Mouse (Mus musculus) spleen, embryonic (tissue): Measurements from ENCODE around the gene Fam20b.

Experiments
- CTCF ChIA-PET: fragments of 350-600 bp; sonication (Branson Sonifier 250); formaldehyde crosslinking; loops from one replicate; lab custom pipeline; 2022; lab: Charles Lee

Fam20b gene

DNA sequence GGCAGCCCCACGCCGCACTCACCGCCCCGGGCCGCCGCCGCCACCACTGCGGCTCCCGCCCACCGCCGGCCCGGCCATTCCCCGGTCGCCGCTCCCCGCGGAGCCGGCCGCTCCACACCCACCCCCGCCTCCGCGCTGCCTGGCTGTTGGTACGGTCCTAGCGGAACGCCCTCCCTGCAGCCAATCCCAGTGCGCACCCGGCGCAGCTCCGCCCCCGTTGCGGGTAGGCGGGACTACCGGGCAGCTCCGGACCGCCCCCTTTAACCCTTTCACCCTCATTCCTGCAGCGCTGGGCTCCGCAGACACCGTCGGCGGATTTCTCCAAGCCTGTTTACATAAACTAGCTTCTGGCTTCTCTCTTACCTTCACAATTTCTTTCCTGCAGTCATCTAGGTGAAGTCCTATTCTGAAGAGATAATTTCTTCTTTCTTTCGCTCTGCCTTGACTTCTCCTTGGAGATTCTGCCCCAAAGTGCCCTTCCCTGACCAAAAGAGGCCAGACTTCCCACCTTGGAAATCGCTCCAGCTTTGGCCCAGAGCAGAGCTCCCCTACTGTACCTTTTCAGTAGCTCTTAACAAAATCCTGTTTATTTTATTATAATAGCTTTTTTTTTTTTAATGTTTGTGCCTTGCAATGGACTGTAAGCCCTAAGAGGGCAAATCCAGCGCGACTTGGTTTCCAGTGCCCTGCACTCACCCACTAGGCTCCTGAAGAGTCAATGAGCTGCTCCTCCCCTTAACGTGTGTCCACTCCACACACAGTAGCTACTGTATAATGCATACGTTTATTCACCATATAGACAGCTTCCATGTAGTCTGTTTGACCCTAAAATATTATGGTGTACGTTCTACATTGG lies at the start of gene Fam20b:
Fam20b (minus strand) TSS at position 137 of the 856 bp plus-strand sequence.
- CTCF ChIA-PET = interaction anchor here (0.6 to 0.8 kb wide), 3 partner anchors 93 to 1302 kb away, joined by 3 to 11 read pairs (median 5); no protein-coding TSS in a partner anchor

DNA sequence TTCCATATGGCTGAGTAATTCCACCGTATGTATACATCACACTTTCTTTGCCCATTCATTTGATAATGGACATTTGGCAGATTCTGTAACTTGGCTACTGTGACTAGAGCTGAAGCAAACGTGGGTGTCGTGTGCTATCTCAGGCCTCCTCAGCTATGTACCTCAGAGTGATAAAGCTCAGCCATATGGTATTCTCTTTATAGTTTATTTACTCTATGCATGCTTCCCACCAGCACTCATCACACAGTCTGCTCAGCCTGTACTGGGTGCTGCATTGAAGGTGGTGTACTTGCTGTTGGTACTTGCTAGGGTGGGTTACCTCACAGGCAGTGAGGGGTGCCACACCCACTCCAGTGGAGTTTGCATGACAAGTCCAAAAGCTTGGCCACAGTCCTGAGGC lies 46.4 kb upstream of the Fam20b start:
- CTCF ChIA-PET = no interaction called here

DNA sequence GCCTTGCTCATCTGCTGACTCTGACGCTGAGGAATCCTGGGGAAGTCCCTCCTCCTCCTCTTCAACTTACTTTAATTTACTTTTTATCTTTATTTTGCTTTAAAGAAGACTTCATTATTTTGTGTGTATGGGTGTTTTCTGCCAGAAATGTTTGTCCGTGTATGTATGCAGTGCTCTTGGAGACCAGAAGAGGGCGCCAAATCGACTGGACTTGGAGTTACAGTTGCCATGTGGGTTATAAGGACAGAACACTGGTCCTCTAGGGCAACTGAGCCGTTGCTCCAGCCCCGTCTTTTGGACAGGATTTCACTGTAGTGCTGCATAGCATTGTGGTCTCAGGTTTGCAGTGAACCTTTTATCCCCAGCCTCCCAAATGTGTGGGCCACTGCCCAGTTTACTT lies 45.7 kb upstream of the Fam20b start:
- CTCF ChIA-PET = no interaction called here

DNA sequence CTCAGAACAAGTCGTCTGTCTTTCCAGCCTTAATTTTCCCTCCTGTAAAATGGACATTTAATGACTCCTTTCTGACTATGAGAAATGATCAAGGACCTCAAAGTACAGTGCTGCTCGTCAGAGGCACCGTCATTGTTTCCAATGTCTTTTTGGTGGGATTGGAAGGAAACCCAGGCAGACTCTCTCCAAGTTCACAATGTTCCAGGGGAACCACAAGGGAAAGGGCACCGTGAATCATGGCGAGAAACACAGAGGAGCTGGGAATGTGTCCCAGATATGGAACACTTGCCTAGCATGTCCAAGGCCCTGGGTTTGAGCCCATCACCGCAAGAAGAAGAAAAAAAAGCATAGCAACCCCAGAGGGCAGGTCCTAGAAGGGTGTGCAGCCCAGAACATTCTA lies 44.4 kb upstream of the Fam20b start:
- CTCF ChIA-PET = no interaction called here

DNA sequence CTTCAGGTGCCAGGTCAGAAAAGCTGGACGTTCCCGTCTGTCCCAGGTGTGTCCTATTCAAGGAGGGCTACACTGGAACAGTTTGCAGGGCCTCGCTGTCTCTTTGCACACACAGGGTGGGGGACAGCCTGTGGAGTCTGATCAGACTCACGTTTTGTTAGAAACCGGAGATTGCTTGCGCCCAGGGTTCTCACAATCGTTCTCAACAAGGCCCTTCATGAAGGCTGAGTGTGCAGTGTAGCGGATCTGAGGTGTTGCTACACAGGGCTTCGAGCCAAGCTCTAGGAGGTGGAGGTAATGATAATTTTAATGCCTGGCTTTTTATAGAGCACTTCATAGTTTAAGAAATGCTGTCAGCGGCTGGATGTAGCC lies 42.5 kb upstream of the Fam20b start:
- CTCF ChIA-PET = no interaction called here

DNA sequence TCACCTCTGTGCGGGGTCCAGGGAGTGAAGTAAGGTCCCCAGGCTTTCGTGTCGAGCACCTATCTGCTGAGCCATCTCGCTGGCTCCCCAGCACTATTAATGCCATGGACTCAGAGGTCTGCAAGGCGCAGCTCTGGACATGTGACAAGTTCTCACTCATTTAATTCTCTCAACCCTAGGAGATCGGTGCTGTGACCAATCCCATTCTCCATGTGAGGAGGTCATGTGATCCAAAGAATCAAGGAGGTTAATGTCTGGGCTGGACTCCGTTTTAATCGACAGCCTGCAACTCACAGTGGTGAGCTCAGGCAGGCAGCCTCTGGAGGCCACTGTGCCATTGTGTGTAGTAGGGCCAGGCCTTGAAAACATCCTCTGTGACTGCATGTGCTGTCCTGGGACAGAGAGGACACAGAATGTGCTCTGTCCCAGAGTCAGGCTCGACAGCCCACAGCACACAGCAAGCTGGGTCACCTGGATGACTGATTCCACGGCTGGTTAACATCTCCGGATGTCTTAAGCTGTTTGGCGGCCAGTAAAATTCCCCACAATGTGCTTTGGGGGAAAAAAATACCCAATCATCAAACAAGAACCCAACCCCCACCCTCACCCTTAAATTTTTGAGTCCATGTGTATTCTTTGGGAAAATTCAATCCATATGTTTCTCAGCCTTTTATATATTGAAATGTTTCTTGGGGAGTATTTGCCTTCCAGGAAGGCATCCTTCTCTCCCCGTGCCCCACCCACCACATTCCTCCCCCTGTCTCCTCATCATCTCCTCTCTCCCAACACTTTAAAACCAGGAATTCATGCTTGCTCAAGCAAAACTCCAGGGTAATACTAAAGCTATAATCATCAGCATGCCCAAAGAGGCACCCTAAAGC lies 41.9 kb upstream of the Fam20b start:
- CTCF ChIA-PET = no interaction called here

DNA sequence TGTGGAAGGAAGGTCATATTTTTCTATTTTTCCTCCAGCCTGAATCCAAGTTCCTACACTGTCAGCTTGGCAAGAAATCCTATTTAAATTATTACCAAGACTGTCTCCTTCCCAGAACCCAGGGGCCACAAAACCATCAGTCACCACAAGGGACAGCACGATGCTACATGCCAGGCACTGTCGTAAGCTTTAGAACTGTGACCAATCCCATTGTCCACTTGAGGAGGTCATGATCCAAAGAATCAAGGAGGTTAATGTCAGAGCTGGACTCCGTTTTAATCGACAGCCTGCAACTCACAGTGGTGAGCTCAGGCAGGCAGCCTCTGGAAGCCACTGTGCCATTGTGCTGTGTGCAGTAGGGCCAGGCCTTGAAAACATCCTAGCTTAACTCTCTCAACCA lies 39.4 kb upstream of the Fam20b start:
- CTCF ChIA-PET = no interaction called here

DNA sequence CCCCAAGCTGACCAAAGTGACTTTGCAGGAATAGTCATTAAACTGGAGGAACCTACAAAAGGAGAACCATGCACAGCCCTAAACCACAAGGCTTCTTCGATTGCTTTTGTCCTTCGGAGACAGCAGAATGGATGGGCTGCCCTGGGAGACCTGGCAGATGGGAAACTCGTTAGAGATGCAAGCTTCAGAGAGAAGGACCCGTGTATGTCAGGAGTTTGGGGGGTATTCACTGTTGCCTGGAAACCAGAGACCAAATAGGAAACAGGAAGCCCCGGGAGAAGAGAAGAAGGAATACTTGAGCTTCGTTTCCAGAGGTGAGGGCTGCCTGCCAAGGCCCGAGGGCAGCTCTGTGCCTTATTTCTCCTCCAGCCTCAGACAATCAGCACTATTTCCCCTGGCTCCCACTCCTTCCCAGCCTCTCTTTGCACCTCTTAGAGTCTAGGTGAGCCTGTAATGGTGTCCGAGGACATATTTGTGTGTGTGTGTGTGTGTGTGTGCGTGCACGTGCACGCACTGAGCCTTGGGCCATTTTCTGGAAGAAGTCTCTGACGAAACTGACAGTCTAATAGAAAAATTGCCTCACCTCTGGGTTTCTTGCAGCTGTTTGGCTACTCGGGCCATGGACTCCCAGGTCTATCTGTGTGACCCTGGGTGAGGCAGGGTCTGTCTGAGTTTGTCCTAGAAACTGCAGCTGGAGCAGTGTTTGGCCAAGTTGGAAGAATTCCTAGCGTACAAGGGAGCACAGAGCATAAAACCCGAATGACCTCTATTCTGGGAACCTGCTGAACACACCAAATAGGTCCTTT lies 35.9 kb upstream of the Fam20b start:
- CTCF ChIA-PET = interaction anchor here (0.6 kb wide), 1 partner anchor 343 kb away, joined by 4 read pairs; no protein-coding TSS in a partner anchor

DNA sequence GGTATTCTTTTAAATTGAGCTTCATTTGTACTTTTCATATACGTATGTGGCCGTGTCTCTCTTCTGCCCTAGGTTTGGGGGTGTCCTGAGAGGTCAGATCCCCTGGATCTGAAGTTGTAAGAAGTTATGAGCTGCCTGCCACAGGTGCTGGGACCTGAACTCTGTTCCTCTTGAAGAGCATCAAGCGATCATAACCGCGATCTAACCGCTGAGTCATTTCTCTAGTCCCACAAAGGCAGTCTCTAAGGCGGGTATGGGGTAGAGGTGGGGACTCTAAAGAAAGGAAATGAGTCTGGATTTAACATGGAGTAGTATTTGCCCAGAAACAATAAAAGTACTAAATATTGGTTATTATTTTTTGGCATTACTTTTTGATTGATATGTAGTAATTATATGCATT lies 34.1 kb upstream of the Fam20b start:
- CTCF ChIA-PET = no interaction called here

DNA sequence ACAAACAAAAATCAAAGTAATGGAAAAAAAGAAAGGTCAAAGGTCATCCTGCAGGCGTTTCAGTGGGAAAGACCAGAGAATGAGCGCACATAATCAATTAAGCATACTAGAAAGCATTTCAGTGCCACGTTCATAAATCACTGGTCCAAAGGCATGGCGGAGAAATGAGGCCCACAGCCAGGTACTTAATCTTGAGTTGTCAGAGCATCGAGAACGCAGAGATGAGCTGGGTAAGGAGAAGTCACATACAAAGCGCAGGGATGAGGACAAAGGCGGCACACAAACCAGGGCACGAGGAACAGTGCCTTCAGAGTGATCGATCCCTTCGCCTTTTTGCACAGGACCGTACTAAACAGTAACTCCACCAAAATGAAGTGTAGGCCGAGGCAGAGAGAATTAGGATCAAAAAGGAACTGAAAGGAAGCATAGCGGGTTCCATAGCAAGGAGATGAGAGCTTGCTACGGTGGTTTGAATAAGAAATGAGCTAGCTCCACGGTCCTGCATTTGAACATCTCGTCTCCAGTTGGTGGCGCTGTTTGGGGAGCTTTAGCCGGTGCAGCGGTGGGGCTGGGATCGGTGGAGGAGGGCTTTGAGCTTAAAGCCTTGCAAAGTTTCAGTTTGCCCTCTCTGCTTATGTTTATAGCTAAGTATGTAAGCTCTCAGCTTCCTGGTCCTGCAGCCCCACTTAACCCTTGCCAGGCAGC lies 33.3 kb upstream of the Fam20b start:
- CTCF ChIA-PET = interaction anchor here (0.6 to 0.8 kb wide), 3 partner anchors 11 to 718 kb away, joined by 3 to 9 read pairs (median 3); no protein-coding TSS in a partner anchor

DNA sequence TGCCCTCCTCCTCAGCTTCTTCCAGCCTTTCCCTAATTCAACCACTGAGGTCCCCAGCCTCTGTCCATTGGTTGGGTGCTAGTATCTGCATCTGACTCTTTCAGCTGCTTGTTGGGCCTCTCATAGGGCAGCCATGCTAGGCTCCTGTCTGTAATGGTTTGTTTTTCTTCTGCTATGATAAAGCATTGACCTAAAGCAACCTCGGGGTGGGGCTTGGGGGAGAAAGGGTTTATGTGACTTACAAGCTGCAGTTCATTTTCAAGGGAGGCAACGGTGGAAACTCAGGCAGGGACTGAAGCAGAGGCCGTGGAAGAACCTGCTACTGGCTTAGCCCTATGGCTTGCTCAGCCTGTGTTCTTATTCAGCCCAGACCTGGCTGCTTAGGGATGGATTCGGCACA lies 31.4 kb upstream of the Fam20b start:
- CTCF ChIA-PET = interaction anchor here (0.7 kb wide), 1 partner anchor 330 kb away, joined by 15 read pairs; no protein-coding TSS in a partner anchor

DNA sequence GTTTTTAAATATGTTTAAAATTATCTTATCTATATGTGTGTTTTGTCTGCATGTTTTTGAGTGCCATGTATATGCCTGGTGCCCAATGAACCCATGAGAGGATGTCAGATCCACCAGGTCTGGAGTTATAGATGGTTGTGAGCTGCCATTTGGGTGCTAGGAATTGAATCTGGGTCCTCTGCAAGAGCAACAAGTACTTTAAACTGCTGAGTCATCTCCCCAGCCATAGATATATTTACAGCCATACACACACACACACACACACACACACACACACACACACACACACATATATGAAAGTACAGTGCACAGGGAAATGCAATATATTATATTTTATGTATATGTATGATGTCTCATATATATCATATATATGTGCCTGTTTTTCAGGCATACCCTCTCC lies 30.2 kb upstream of the Fam20b start:
- CTCF ChIA-PET = no interaction called here

DNA sequence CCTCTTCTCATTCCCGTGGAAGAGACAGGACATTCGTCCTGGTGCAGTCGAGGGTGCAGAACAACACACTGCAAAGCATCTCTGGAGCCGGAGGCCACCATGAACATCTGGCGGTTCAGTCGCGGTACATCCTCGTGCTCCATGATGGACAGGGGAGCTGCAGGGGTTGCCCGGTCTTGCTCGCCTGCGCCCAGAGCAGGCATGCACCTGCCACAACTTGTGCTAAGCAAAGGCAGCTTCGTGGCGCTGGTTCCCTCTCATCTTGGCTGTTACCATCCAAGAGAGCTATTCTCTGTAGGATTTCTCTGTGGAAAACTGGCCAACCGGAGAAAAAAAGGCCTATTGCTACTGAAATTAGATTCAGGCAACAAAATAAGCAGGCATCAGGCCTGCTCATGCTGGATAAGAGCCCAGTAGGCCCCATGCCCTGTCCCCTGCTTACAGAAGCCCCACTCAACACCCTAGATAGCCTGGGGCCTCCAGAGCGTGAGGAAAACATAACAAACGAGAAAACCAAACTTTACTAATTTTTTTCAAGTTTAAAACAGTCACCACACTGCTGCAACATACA lies 29.6 kb upstream of the Fam20b start:
- CTCF ChIA-PET = no interaction called here

DNA sequence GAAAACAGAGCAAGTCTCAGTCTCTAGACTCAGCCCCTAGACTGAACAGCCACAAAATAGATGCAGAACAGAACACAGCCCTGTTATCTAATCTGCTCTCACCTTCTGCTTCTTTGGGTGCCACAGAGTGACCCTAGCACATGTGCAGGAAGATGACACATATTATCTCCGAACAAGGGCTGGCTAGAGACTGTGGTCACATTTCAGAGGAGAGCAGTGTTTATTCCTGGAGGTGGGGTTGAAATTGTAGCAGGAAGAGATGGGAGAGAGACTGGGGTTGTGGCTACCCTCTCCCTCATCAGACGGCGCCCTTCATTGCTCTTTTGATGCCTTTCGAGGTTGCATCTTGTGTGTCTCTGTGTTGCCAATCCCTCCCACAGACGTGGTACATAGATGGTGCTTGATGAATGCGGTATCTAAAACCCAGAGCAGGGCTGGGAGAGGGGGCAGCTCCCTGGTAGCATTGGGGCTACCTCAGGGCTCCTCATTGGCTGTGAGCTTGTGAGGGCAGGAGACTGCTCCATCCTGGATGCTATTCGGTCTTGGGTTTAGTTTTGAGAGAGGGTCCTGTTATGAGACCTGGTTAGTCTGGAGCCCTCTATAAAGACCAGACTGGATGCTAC lies 26.4 kb upstream of the Fam20b start:
- CTCF ChIA-PET = no interaction called here

DNA sequence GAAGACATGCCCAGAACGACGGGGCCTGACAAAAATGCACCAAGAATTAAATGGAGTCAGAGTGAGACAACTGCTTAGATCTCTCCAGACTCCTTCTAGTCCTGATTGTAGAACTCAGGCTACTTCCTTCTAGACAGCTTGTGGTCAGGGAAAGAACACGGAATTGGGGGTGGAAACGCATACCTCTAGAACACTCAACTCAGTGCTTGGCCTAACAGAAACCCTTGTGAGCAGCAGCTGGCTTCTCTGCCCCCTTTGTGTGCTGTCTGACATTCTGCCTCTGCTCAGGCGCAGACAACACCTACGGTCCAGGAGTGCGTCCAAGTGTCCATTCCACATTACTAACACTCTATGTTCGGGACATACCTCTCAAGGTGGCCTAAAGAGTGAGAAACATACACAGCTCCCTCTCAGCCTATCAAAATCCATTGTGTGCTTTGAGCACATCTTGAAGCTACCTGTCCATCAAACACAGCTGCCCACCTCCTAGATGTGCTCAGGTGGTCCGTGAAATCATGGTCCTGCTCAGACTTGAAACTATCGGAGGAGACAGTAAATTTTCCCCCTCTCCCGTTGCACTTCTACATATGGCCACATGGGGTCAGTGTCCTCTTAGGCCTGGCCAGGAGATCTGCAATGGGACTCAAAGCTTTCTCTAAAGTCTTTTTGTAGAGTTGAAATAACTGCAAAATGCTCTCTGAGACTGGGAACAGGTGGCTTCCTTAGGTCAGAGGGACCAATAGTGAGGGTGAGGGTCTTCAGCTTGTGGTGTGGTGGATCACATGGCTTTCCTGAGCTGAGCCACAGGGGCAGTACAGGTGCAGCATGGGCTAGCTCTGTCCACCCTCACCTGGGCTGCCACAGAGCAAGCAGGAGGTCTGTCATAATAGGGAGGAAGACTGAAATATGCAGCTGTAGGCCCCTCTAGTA lies 22.9 kb upstream of the Fam20b start:
- CTCF ChIA-PET = interaction anchor here (0.6 to 1.6 kb wide), 4 partner anchors 11 to 705 kb away, joined by 3 to 8 read pairs (median 4); no protein-coding TSS in a partner anchor

DNA sequence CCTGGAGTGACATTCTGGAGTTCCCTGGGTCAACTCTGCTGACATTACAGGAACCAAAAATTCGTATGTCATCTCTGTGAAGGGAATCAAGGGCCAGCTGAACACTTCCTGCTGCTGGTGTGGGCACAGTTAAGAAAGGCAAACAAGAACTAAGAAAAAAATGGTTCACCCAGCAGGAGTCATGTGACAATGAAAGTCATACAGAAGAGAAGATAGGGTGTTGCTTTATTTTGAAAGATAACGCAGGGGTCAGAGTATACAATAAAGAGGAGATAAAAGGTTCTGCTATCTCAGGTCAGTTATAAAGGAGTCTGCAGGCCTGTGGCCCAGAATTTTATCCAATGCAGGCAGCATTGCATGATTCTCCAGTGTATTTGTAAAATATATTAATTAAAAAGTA lies 16.9 kb upstream of the Fam20b start:
- CTCF ChIA-PET = no interaction called here

DNA sequence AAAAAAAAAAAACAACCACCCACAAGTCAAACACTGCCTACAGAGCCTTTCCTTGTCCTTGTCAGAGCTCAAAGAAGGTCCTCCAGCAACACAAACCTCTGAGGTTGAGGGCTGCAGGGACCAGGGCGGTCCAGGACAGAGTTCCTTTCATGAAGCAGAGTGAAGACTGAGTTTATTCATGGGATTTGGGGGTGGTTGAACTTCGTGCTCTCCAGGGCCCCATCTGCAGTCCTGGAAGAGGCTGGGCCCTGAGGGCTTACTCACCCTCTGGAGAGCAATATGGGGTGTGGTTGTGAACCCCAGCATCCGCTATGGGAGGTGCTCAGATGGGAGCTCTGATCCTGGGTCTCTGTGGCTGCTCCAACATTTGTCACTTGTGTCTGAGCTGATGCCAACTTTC lies 15.1 kb upstream of the Fam20b start:
- CTCF ChIA-PET = no interaction called here

DNA sequence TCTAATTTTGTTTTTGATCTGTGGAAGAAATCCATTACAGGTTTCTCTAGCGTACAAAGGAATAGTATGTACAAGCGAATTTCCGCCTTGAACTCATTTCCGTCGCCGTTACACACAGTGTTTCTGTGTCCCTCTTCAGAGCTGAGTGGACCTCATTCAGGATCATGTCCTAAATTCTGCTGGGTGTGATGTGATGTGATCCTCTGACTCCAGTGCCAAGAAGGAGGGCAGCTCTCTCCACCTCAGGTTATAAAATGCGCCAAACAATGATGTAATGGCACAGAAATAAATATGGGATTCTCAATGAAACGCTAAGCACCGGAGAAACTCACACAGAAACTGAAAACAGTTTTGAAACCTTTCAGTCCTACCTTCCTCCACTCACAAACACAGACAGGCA lies 14.7 kb upstream of the Fam20b start:
- CTCF ChIA-PET = no interaction called here

DNA sequence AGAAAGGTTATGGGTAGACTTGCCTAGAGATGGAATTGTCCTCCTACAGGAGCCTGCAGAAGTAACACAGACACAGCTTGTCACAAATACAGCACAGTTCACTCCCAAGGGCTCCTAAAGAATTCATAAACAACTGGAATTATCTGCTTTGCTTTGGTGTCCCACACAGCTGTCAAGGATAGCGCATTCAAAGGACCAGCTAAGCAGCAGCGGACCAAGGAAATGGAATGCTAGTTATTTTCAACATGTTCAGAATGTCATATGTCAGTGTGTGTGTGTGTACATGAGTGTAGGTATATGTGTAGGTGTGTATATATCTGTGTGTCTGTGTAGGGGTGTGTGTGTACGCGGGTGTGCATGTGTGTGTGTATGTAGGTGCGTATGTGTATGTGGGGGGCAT lies 14.1 kb upstream of the Fam20b start:
- CTCF ChIA-PET = no interaction called here
